Mouse (Mus musculus) left cerebral cortex, postnatal 4 days (tissue): ENCODE data around the gene Ccl22. TPM values are rescaled to one million over a fixed set of nuclear protein-coding genes. Genes with fewer than 3 reads are reported as not detected.
A peak's percentile ranks its signal among the peaks of the same experiment; 100 is the strongest.

Experiments used
- DNase-seq: peaks from one replicate; pipeline ENCODE4 v3.0.0-alpha.2; 2022
- intact Hi-C: fragments of 180-260 bp; cut with DNase I; formaldehyde crosslinking; loops from one replicate; pipeline ENCODE4 v1.15.1; 2025
- total RNA-seq, 2 experiments: library from RNA; stranded (reverse); gene quantifications; 2 replicates each; pipeline ENCODE4 v1.2.3; 2021

Gene Ccl22
- total RNA-seq, 2 experiments from 2014 or later, result not detected

DNA sequence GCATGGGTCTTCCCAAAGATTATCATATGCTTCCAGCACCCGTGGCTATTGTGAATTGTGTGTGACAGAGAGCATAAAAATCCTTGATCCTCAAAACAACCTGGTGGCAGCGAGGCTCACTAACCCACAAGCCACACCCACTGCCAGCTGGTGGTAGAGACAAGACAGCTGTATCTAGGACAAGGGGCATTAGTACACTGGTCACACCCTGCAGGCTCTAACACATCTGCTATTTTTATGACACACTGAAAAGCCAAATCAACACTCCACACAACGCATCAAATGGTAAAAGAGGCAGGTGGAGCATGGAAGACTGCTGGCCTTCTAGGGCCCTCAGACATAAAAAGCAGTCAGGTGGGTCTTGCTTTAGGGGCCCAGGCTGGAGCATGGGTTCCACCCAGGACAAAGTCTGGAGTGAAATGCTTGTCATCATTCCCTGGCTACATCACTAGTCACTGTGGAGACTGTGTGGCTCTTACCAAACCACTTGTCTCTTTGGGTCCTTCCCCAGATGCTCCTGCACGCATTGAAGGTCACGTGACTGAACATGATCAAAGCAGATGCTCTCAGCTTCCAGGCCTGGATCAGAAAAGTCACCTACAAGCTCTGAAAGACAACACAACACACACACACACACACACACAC lies 11.4 kb upstream of the Ccl22 start:
- intact Hi-C loops, result no loop called here
- DNase-seq, result no peak

DNA sequence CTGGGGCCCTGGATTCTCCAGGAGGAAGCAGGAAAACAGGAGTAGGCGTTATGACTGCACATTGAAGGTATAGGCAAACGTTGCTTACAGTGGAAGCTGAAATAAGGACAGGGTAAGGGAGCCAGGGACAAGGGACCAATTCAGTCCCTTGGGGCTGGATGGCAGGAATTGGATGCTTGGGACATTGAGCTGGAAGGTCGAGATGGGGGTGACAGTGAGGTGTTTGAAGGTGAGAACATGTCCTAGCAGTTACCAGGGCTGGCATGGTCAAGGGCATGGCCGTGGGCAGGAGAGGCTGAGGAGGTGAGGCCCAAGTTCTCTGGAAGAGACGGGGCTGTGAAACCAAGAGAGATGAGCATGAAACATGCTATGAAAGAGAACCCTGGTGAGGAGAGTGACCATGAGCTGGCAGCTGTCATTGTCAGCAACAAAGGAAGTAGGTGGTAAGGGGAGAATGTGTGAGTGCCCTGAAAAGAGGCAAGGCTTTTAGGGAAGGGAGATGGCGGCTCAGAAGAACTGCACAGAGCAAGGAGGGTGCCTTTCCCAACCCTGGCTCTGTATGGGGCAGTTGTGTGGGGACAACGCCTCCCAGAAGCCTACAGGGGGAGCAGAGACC lies 10.5 kb upstream of the Ccl22 start:
- no peak for DNase-seq
- intact Hi-C loops, result no loop called here

DNA sequence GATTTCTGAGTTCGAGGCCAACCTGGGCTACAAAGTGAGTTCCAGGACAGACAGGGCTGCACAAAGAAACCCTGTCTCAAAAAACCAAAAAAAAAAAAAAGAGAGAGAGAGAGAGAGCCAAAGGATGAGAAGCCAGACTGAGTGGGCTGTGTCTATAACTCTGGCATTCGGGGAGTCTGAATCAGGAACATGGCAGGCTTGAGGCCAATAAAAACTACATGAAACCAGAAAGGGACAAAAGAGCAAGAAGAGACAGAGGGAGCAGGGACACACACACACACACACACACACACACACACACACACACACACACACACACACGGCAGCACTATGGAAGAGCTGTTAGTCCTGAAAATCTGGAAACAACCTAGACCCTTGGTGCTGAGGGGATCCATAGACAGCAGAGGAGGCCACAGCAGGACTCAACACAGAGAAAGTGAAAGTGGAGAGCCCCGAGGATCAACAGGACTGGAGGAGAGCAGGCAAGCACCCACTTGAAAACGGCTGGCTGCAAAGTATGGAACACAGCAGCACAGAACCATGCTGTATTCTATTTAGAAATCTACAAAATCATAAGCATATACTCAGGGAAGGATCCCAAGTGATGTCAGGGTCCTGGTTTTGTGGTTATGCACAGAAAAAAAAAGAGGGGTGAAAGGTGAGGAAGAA lies 9.8 kb upstream of the Ccl22 start:
- DNase-seq, result no peak
- intact Hi-C loops, result no loop called here

- DNase-seq, result no peak
- intact Hi-C loops, result no loop called here
Measured at GRCm38 (mm10) chr8:94739829-94740228, 5.6 kb upstream of the Ccl22 start.

DNA sequence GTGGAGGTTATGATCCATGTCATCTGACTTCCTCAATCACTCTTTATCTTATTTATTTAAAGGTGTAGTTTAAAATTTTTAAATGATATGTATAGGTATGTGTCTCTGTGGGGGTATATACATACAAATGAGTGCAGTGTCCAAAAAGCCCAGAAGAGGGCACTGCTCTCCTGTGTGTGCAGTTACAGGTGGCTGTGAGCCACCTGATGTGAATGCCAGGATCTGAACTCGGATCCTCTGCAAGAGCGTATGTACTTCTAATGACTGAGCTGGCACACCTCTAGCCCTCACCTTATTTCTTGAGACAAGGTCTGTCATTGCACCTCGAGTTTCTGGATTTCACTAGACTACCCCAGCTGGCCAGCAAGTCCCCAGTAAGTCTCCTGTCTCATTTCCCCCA lies 4.8 kb upstream of the Ccl22 start:
- intact Hi-C loops, result no loop called here
- DNase-seq, result no peak

DNA sequence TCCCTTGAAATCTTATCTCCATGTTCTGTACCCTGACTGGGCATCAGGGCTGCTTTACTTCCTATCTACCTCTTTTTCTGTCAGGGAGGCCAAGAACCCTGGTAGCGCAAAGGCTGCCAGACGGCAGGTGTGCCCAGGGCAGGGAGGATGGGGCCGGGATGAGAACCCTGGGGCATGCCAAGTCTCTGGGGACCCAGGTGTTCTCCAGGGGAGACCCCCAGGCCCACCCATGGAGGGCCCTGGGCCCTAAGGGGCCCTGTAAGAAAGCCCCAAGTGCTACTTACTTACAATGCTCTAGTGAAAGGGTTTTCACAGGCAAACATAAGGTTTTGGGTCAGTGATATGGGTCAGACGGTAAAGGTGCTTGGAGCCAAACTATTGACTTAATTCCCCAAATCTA lies 3.7 kb upstream of the Ccl22 start:
- intact Hi-C loops, result no loop called here
- no peak for DNase-seq

DNA sequence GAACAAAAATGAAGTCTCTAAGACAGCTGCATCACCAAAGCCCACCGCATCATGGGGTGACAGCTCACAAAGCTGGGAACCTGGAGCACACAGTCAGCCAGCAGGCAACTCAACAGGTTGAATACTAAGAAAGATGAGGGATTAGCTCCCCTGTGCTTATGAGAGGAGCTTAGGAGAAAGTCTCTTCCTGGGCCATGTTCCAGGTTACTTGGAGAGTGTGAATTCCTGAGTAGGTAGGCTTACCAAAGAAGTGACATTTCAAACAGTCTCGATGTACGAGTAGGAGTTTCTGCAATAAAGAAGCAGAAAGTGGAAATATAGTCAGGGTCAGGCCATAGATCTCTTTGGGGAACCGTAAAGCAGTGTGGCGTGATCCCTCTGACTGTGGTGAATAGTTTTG lies 906 bp upstream of the Ccl22 start:
- no peak for DNase-seq
- intact Hi-C loops, result no loop called here

DNA sequence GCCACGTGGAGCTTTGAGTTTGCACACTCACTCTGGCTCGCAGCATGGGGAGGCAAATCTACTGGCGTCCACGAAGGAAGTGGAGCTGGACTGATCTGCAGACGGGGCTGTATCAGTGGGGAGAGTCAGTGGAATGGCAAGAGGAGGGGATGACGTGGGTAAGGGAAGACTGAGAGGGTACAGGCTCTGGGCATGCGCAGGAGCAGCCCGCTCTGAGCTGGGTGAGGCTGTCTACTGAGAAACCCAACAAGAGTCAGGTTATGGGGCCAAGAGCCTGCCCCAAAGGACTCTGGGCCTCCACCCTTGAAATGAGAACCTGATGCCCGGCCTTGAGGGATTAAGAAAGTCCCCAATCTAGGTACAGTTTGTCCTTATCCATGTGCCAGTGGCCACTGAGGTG lies 418 bp upstream of the Ccl22 start:
- no peak for DNase-seq
- intact Hi-C loops, result no loop called here

- intact Hi-C loops, result no loop called here
Measured at GRCm38 (mm10) chr8:94746832-94747231, 1.4 kb downstream of the Ccl22 start.

GRCm38 (mm10) chr8:94748363-94748762 lies 3.0 kb downstream of the Ccl22 start:
- intact Hi-C loops, result no loop called here

More at GRCm38 (mm10) chr8:94746832-94747231, 1.4 kb downstream of the Ccl22 start:
- no peak for DNase-seq

DNA sequence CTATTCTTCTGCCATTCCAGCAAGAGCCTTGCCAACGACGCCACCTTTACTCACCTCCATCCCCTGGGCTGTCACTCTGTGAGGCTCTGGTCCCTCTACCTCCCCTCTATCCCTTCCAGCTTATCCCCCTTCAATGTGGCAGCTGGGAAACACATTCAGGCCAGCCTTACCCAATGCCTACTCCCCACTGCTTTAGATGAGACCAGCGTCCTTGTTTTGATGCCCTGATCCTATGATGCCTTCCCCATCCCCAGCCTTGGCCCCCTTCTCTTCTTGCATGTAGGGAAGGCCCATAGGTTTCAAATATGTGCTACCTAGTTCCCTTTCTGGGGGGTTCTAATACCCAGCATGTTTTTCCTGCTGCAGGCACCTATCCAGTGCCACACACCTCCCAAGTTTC lies 4.6 kb downstream of the Ccl22 start:
- intact Hi-C loops, result no loop called here
- no peak for DNase-seq

More at GRCm38 (mm10) chr8:94748363-94748762, 3.0 kb downstream of the Ccl22 start:
- no peak for DNase-seq

- intact Hi-C loops, result no loop called here
- DNase-seq, result no peak
Measured at GRCm38 (mm10) chr8:94751023-94751849, 5.8 kb downstream of the Ccl22 start.

- intact Hi-C loops, result no loop called here
- no peak for DNase-seq
Measured at GRCm38 (mm10) chr8:94754006-94754405, 8.6 kb downstream of the Ccl22 start.

- no peak for DNase-seq
- intact Hi-C loops, result no loop called here
Measured at GRCm38 (mm10) chr8:94754486-94754885, 9.1 kb downstream of the Ccl22 start.

DNA sequence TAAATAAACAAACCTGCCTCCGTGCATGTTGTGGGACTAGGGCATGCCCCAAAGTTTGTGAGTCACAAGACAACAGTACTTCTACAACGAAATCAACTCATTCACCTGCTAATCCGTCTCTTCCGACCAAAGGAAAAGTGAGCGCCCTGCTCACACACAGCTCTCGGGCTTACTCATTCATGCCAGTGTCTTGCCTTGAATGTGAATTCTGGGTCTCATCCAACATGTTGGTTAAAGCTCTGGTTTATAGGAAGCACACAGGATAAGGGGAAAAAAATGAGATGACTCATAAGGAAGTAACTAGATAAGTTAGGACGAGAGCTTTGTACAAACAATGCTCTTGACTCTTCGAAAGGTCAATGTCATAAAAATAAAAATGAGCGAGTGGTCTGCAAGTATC lies 21.6 kb downstream of the Ccl22 start:
- DNase-seq, result no peak
- intact Hi-C loops, result no loop called here

GRCm38 (mm10) chr8:94770945-94771344 lies 25.6 kb downstream of the Ccl22 start:
- intact Hi-C loops, result no loop called here
- DNase-seq, result peak; percentile 74

DNA sequence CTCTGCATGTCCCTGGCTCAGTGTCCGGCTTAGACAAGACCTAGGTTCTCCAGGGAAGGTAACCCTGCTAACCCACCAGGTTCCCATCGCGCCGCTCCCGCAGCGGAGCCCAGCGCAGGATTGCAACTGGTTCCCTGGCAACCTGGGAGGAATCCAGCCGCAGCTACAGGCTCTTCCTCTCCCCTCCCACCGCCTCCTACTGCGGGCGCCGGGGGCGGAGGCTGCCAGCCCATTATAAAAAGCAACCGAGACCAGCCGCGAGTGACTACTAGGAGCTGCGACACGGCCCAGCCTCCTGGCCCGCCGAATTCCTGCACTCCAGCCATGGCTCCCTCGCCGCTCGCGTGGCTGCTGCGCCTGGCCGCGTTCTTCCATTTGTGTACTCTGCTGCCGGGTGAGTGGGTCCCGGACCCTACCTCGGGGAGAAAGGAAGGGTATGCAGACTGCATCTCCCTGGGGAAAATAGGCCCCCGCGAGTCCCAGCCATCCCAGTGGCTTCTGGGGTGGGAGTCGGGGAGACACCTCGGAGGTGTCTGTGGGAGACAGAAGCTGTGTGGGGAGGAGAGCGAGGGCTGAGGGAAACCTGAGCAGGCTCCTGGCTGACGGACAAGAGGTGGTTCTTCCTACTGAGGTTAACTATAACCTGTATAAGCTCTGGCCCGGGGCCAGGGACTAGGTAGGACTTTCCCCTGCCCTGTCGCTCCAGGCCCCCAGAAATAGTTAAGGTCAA lies 26.7 kb downstream of the Ccl22 start, which contains the start of gene Cx3cl1:
Gene Cx3cl1 (plus strand): TSS at position 69 of the 730 bp plus-strand sequence.
- intact Hi-C loops, result loop anchor here (2.0 kb wide), 1 partner anchor 67 kb away; no protein-coding TSS in a partner anchor
- DNase-seq, result peak; percentile 71

GRCm38 (mm10) chr8:94773048-94773447 lies 27.7 kb downstream of the Ccl22 start:
- DNase-seq, result no peak
- intact Hi-C loops, result loop anchor here (2.0 kb wide), 1 partner anchor 68 kb away; no protein-coding TSS in a partner anchor

GRCm38 (mm10) chr8:94773700-94774171 lies 28.3 kb downstream of the Ccl22 start:
- intact Hi-C loops, result loop anchor here (2.0 kb wide), 1 partner anchor 69 kb away; no protein-coding TSS in a partner anchor
- no peak for DNase-seq

DNA sequence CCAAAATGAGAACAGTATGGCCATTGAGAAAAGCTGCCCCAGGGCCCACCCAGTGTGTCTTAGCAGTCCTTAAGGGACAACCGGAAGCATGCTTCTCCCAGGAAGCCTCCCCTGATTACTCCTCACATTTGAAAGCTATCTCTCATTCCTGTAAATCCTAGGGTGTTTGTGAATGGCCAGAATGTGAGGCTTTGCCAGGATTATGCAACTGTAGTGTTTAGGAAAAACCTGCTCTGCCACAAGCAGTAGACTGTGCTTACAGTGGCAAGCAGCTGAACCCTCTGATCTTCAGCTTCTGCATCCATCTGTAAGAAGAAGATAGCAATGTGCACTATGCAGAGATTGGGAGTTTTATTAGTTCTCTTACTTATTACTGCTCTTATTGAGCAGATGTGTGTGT lies 29.2 kb downstream of the Ccl22 start:
- intact Hi-C loops, result no loop called here
- no peak for DNase-seq
